5 mouse cellular contexts compared by ENCODE assay signal in the genomic region with DNA sequence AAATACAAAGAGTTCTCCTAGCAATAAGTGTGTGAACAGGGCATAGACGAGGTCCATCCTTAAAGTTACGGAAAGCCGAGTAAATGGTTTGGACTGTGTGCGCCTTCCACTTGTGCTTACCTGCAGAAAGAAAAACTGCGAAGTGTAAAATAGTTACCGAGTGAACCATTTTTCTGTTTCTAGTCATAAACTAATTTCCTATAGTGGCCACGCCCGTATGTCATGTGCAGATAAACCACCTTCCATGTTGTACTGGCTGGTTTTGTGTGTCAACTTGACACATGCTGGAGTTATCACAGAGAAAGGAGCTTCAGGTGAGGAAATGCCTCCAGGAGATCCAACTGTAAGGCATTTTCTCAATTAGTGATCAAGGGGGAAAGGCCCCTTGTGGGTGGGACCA.
A peak's percentile ranks its signal among the peaks of the same experiment; 100 is the strongest.
DNase-seq lines count a peak whose midpoint lies in the region; ATAC-seq and TF ChIP-seq lines count a peak whose summit lies in the region.
"Not testable (repeated sequence)": the region's sequence is repeated elsewhere in the genome, so short reads cannot be mapped to it uniquely, and the experiment has no call there.

No protein-coding gene starts in this region.

- not testable (repeated sequence) for H3K9me3 ChIP-seq in MEL (replicated peaks; ENCODE audit: insufficient read depth, low read length); intestine, embryonic 14.5 days (ENCODE audit: control insufficient read depth, low read length); intestine, embryonic 16.5 days (ENCODE audit: control insufficient read depth, low read length); liver, embryonic 12.5 days (replicated peaks); liver, embryonic 14.5 days (ENCODE audit: control insufficient read depth, low read length)

- not testable (repeated sequence) for TF ChIP-seq RAD21 in MEL (IDR thresholded peaks at IDR 0.05; ENCODE audit: low read depth, low read length)

- H3K4me2 ChIP-seq in intestine, embryonic 14.5 days (ENCODE audit: low read length); intestine, embryonic 16.5 days (ENCODE audit: low read depth, low read length); liver, embryonic 12.5 days; liver, embryonic 14.5 days (ENCODE audit: low read depth): not testable (repeated sequence)

- ATAC-seq in intestine, embryonic 14.5 days (replicated peaks; ENCODE audit: low FRiP score, low TSS enrichment, low read depth): not testable (repeated sequence)
- ATAC-seq in intestine, embryonic 16.5 days: peak; percentile 59; the same call in 1 of the 2 replicates
- ATAC-seq in liver, embryonic 12.5 days: peak; percentile 66
- peak; percentile 52; the same call in 1 of the 2 replicates for ATAC-seq in liver, embryonic 14.5 days (ENCODE audit: insufficient read depth)

- 92% methylated on average over 8 of the region's 8 CpGs for WGBS in intestine, embryonic 14.5 days
- 81% methylated on average over 8 of the region's 8 CpGs for WGBS in intestine, embryonic 16.5 days
- 63% methylated on average over 8 of the region's 8 CpGs for WGBS in liver, embryonic 12.5 days (ENCODE audit: insufficient replicate concordance)
- WGBS in liver, embryonic 14.5 days (ENCODE audit: insufficient replicate concordance): 56% methylated on average over 8 of the region's 8 CpGs

- not testable (repeated sequence) for H3K27ac ChIP-seq in MEL (ENCODE audit: control insufficient read depth, low read depth, low read length); intestine, embryonic 14.5 days (ENCODE audit: low read depth); intestine, embryonic 16.5 days (ENCODE audit: low read length); liver, embryonic 14.5 days
- peak overlapping the region; percentile 58 for H3K27ac ChIP-seq in liver, embryonic 12.5 days

- TF ChIP-seq CTCF in MEL (IDR thresholded peaks at IDR 0.05 in 2 of 3, conservative IDR thresholded peaks at IDR 0.05 in 1 of 3; ENCODE audit: control insufficient read depth in 1 of 3, insufficient read depth in 1 of 3, low read depth in 2 of 3, low read length in 3 of 3, poor library complexity in 1 of 3, severe bottlenecking in 1 of 3); liver, embryonic 14.5 days (IDR thresholded peaks at IDR 0.05; ENCODE audit: low read depth): not testable (repeated sequence)

- H3K79me2 ChIP-seq in MEL (ENCODE audit: control insufficient read depth, insufficient read depth, low read length, poor library complexity): not testable (repeated sequence)

- 0 out of 4 replicates have a peak, but pooled peaks of 1 of the 2 experiments have one; percentile 9 for TF ChIP-seq EP300 in MEL (IDR thresholded peaks at IDR 0.05; ENCODE audit: low read depth in 1 of 2, low read length in 2 of 2)
- not testable (repeated sequence) for TF ChIP-seq EP300 in liver, embryonic 14.5 days (IDR thresholded peaks at IDR 0.05; ENCODE audit: low read depth)

- DNase-seq in MEL (ENCODE audit: low read depth, low spot score): peak; percentile 34
- DNase-seq in intestine, embryonic 14.5 days (ENCODE audit: low spot score): peak; percentile 38
- DNase-seq in liver, embryonic 14.5 days (ENCODE audit: low read depth in 3 of 3, low spot score in 3 of 3): not testable (repeated sequence)

- H3K27me3 ChIP-seq in MEL (ENCODE audit: control insufficient read depth in 1 of 2, insufficient read depth in 2 of 2, low read length in 2 of 2); intestine, embryonic 14.5 days (replicated peaks; ENCODE audit: control insufficient read depth, insufficient read depth, low read length); intestine, embryonic 16.5 days (replicated peaks; ENCODE audit: control insufficient read depth, insufficient read depth, low read length); liver, embryonic 12.5 days (replicated peaks); liver, embryonic 14.5 days (ENCODE audit: control insufficient read depth, insufficient read depth, low read length): not testable (repeated sequence)

- H3K9ac ChIP-seq in MEL (ENCODE audit: control insufficient read depth, low read depth, low read length, poor library complexity, severe bottlenecking); intestine, embryonic 14.5 days (ENCODE audit: low read length); intestine, embryonic 16.5 days (ENCODE audit: low read depth, low read length); liver, embryonic 12.5 days; liver, embryonic 14.5 days (replicated peaks): not testable (repeated sequence)

- H3K4me1 ChIP-seq in MEL (ENCODE audit: control insufficient read depth in 1 of 2, insufficient read depth in 2 of 2, low read length in 2 of 2): peaks cover 6 to 18% of the 10 kb centered on the region in 2 experiments
- not testable (repeated sequence) for H3K4me1 ChIP-seq in intestine, embryonic 14.5 days (replicated peaks; ENCODE audit: control insufficient read depth, insufficient read depth, low read length); intestine, embryonic 16.5 days (ENCODE audit: control insufficient read depth, insufficient read depth, low read length)
- H3K4me1 ChIP-seq in liver, embryonic 12.5 days: peaks cover 35% of the 10 kb centered on the region
- peaks cover 6 to 20% of the 10 kb centered on the region in 2 experiments for H3K4me1 ChIP-seq in liver, embryonic 14.5 days (replicated peaks; ENCODE audit: control insufficient read depth in 2 of 2, insufficient read depth in 2 of 2, low read length in 1 of 2)

- H3K36me3 ChIP-seq in MEL (ENCODE audit: control insufficient read depth in 1 of 2, insufficient read depth in 2 of 2, low read length in 2 of 2): peaks cover 0 to 20% of the 10 kb centered on the region in 2 experiments; a peak in 2 of 4 replicates
- peaks cover 14% of the 10 kb centered on the region for H3K36me3 ChIP-seq in intestine, embryonic 14.5 days (ENCODE audit: control insufficient read depth, insufficient read depth, low read length)
- not testable (repeated sequence) for H3K36me3 ChIP-seq in intestine, embryonic 16.5 days (ENCODE audit: control insufficient read depth, insufficient read depth, low read length); liver, embryonic 12.5 days; liver, embryonic 14.5 days (replicated peaks; ENCODE audit: control insufficient read depth, insufficient read depth, low read depth)

- not testable (repeated sequence) for TF ChIP-seq POLR2A in MEL (IDR thresholded peaks at IDR 0.05; ENCODE audit: control insufficient read depth in 1 of 2, insufficient read depth in 1 of 2, low read depth in 1 of 2, low read length in 2 of 2, poor library complexity in 1 of 2)

- H3K4me3 ChIP-seq in MEL (ENCODE audit: control insufficient read depth in 1 of 2, insufficient read depth in 1 of 2, low read depth in 2 of 2, low read length in 2 of 2); intestine, embryonic 14.5 days (ENCODE audit: low read depth, low read length); intestine, embryonic 16.5 days (ENCODE audit: low read length); liver, embryonic 12.5 days; liver, embryonic 14.5 days (ENCODE audit: insufficient read depth in 1 of 2, low read depth in 2 of 2, low read length in 2 of 2): not testable (repeated sequence)

TF ChIP-seq in MEL, 35 proteins besides CTCF, POLR2A, EP300 and RAD21:
- 0 out of 2 replicates have a peak, but pooled peaks have one; percentile 3 for TF ChIP-seq TAL1 (IDR thresholded peaks at IDR 0.05; ENCODE audit: low read length)
